Mouse (Mus musculus) left cerebral cortex, adult 2 months (tissue): Measurements from ENCODE around the gene Cerkl. TPM values are rescaled to one million over a fixed set of nuclear protein-coding genes. Genes with fewer than 3 reads are reported as not detected.

Experiments used
- DNase-seq, 2 experiments: peaks; one replicate each; pipeline ENCODE4 v3.0.0; 2021 to 2022; ENCODE audit warnings: low spot score in 2 of 2, mixed read lengths in 1 of 2; ENCODE audit errors: extremely low spot score in 1 of 2
- H3K27ac ChIP-seq: fragments of 200-600 bp; 2 replicates; pipeline ENCODE4 v1.8.1; 2022
- H3K4me3 ChIP-seq: fragments of 200-600 bp; 2 replicates; pipeline ENCODE4 v1.8.1; 2022
- CTCF ChIP-seq: fragments of 200-600 bp; IDR thresholded peaks from 2 replicates; pipeline ENCODE4 v1.8.1; 2022; ENCODE audit warnings: antibody characterized with exemption, mild to moderate bottlenecking, moderate library complexity
- intact Hi-C: fragments of 180-260 bp; cut with DNase I; formaldehyde crosslinking; loops from one replicate; pipeline ENCODE4 v1.15.1; 2025
- total RNA-seq, 2 experiments: library from RNA; stranded (reverse); gene quantifications; 2 replicates each; pipeline ENCODE4 v1.2.3; 2021

Cerkl gene
- total RNA-seq, 2 experiments from 2014 or later: 5.6 to 6.3 TPM

DNA sequence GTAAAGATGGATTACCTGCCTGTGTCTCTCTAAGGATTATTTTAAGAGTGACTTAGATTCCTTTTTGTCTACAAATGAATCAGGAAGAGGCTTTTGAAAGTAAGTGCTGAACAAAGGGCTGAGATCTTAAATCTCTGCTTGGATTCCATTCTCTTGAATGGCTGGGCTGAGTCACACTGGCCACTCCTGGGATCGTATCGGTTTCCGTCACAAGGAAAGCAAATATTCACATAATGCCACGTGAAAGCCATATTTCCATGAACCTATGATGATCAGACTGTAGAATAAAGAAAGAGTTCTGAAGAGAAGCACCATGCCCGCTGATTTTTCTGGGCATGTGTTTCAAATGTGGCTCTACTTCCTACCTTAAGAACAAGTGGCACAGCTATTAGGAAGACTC lies 57.8 kb downstream of the Cerkl start:
- intact Hi-C loops: no loop called here
- DNase-seq: no peak
- Histone ChIP-seq H3K27ac (no peak overlapping the region), H3K4me3 (no peak overlapping the region)
- TF ChIP-seq CTCF: no peak

DNA sequence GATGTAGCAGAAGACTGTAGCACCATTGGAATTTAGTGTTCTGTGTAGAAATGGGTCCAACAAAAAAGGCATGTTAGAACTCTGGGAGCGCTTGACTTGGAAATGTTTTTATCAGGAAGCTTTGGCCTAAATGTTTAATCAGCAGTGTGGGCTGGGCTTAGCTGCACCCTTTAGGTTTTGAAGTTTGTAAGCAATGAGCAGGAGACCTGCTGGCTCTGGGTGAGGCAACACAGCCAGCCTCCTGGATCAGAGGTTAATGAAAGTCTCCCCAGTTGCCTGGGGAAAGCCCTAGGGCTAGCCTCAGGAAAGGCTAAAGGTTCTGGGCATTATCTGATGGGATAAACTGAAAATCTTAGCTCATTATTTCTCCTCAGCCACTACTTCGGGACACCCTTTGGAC lies 58.2 kb downstream of the Cerkl start:
- intact Hi-C loops: no loop called here
- Histone ChIP-seq H3K4me3 (no peak overlapping the region), H3K27ac (no peak overlapping the region)
- no peak for DNase-seq
- TF ChIP-seq CTCF: no peak

DNA sequence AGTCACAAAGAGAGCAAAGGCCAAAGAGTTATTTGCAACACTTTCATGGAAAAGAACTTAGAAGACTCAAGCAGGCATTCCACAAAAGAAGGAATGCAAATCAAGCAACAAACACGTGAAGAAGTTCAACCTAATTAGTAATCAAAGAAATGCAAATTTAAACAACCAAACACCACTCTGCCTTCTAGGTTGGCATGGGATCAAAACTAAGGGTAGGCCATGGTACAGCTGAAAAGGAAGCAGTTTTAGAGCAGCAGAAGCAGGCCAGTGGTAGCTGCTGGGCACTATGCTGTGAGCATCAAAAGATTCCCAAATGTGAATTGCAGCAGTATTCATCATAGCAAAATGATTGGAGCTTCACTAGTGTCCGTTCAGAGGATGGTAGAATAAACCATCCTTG lies 59.5 kb downstream of the Cerkl start:
- H3K4me3 ChIP-seq: no peak overlapping the region
- H3K27ac ChIP-seq: no peak overlapping the region
- no peak for DNase-seq
- no peak for TF ChIP-seq CTCF
- intact Hi-C loops: no loop called here

DNA sequence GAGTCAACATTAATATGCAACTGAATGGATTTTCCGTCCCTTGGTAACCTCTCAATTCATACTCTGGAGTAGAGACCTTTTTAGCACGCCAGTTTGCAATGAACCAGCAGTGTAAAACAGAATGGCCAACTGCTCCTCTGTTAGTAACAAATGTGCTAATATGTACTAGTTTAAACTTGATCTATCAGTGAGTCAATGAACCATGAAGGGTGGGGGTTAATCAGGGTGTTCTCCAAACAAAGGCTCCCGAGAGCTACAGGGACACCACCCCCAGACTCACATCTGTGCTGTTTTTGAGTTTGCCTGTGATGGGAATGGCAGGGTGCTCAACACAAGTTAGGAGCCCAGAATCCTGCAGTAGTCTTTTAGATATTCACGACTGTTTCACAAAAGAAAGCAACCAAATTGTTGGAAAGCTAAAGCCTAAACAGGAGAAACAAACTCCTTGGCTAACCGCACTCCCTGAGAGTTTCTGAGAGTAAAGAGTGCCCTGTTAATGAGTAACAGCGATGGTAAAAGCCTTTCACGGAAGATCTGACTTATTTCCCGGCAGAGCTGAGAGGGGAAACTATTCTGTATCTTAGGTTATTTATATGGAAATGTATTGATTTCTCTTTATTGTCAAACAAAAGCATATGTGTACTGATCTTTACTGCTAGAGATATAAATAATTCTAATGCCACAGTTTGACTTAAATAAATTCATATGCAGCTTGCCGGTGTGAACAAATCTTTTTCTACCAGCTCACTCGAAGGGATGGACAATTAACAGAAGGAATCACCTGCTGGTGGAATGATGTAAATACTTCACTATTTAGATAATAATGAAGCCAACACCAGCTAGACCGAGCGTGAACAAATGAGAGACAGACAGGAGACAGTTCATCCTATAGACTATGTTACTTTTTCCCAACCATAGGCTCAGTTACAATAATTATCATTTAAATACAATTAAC lies 77.2 kb downstream of the Cerkl start:
- no peak for TF ChIP-seq CTCF
- intact Hi-C loops: loop anchor here (10.0 kb wide), 1 partner anchor 395 kb away; no protein-coding TSS in a partner anchor
- Histone ChIP-seq H3K27ac (no peak overlapping the region), H3K4me3 (no peak overlapping the region)
- DNase-seq: no peak

DNA sequence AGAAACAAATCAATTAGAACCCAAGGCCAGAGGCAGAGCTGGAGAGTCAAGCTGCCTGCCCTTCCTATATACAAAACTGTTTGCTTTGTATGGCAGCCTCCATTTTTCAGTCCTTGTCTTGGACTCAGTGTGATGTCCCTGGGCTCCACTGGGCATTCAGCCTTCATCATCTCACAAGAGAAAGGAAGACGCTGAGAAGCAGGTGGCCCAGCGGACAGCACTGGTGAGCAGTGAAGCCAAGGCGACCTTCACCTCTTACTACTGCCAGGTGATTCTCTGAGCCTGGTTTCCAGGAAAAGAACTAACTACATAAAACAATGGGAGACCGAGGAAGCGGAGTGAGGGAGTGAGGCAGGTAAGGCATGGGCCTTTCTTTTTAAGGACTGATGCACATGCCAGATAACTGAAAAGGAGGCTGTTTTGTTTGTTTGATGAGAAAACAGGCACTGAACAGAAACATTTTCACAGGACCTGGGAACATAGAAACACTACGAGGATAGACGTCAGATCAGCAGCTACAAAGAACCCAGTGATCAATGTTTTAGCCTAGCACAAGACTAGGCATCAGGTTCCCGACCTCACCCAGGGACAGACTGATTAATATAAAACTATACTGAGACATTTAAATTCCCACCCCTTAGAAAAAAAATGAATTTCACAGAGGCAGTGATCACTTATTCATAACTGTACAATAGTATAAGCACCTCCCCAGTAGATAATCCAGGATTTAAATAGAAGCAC lies 78.1 kb downstream of the Cerkl start:
- no peak for TF ChIP-seq CTCF
- H3K4me3 ChIP-seq: no peak overlapping the region
- intact Hi-C loops: loop anchor here (10.0 kb wide), 1 partner anchor 396 kb away; no protein-coding TSS in a partner anchor
- no peak overlapping the region for H3K27ac ChIP-seq
- DNase-seq: no peak

DNA sequence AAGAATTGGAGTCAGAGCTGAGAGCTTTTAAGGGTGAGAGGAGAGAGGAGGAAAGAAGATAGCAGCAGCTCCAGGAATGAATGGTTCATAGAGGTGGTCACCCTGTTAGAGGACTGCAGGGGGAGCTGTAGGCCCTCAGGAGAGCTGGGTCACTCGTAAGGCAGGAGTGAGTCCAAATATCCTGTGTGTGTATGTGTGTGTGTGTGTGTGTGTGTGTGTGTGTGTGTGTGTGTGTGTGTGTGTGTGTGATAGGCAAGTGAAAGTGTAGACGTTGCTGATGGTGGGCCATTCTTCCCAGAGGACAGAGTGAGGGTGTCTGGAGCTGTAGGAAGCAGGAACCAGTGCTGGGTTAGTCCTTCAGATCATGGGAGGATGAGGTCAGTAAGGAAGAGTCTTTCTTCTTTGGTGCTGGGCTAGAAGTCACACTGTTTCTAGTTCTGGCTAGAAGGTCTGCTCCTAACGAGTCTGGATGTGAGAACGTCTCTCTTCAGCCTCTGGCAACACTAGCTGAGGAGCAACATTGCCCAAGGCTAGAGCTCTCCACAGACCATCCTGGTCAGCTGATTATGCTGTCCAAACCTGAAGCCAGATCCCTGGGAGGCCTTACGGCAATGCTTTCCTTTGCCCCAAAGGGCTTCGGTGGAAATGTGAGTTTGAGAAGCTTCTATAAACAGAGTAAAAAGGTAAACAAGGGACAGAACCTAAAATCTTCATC lies 83.9 kb downstream of the Cerkl start:
- Histone ChIP-seq H3K4me3 (no peak overlapping the region), H3K27ac (no peak overlapping the region)
- DNase-seq: no peak
- peak; percentile 40 for TF ChIP-seq CTCF
- intact Hi-C loops: loop anchor here (10.0 kb wide), 1 partner anchor 402 kb away; no protein-coding TSS in a partner anchor

DNA sequence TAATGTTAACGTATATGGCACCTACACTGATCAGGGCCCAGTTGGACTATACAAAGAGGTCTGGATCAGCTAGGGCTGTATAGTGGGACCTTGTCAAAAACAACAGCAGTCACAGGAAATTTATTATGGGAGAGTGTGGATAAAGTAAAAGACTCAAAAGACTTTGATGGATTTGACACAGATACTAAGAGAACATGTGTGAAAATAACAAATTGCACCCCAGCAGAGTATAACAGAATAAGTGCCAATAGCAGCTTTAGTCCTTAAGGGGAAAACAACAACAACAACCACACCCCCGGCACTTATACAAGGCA lies 84.5 kb downstream of the Cerkl start:
- DNase-seq: no peak
- no peak overlapping the region for H3K27ac ChIP-seq
- intact Hi-C loops: loop anchor here (10.0 kb wide), 1 partner anchor 403 kb away; no protein-coding TSS in a partner anchor
- TF ChIP-seq CTCF: no peak
- no peak overlapping the region for H3K4me3 ChIP-seq

DNA sequence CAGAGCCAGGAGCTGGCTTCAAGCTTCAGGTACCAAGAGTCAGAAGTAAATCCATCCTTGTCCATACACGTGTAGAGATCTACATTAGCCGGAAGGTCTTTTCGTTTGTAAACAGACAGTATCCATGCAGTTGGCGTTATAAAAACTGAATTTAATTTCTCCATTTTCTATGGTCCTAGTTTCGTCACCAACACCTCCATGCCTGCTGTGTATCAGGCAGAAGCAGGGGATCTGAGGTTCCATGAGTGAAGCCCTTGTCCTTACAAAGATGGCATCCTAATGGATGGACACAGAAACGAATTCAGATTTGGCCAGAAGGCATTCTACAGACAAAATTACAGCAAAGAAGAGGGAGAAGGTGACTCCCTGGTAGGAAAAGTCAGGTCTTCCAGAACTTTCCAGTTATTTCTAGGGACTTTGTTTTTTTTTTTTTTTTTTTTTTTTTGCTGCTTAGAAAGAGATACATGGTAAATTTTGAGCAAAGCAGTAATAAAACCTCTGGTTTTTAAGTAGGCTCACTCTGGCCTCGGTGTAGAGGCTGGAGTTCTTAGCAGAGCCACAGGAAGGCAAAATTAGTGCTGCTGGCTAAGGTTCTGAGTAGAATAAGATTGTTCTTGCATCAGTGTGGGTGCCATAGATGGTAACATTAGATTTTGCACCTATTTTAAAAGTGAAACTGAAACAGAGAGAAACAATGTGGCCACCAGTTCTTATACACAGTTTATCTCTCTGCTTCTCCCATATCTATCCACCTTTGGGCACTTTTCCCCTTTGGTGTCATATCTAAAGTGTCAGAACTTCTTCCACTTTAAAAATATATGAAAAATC lies 85.0 kb downstream of the Cerkl start:
- H3K4me3 ChIP-seq: no peak overlapping the region
- intact Hi-C loops: loop anchor here (2.0 to 10.0 kb wide), 2 partner anchors 127 to 403 kb away; no protein-coding TSS in a partner anchor
- DNase-seq: no peak
- H3K27ac ChIP-seq: no peak overlapping the region
- no peak for TF ChIP-seq CTCF

DNA sequence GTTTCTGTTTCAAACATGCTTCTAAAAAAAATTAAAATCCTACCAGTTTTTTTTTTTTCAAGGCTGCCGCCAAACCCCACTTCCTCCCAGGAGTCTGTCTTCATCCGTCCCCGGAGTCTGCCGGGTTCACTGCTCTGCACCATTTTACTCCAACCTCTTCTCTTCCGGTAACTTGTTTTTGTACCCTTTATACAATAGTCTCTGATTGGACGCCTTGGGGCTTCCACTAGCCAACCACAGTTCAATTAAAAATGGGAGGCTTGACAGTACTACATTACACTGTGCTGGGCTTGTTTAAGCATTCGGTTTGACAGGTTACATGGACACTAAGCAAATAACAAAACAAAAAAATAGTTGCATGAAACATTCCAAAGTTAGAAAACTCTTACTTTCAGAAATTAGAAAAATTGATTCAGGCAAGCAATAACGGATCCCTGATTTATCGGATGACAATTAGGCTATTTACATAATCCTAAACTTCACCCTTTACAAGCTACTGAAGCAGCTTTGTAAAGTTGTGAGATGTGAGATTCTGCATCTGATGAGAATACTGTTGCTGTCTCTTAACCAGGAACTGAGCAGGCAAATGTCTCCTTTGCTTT lies 85.8 kb downstream of the Cerkl start:
- no peak for TF ChIP-seq CTCF
- no peak for DNase-seq
- intact Hi-C loops: loop anchor here (2.0 to 10.0 kb wide), 2 partner anchors 128 to 404 kb away; no protein-coding TSS in a partner anchor
- Histone ChIP-seq H3K27ac (no peak overlapping the region), H3K4me3 (peak overlapping the region; percentile 34)

DNA sequence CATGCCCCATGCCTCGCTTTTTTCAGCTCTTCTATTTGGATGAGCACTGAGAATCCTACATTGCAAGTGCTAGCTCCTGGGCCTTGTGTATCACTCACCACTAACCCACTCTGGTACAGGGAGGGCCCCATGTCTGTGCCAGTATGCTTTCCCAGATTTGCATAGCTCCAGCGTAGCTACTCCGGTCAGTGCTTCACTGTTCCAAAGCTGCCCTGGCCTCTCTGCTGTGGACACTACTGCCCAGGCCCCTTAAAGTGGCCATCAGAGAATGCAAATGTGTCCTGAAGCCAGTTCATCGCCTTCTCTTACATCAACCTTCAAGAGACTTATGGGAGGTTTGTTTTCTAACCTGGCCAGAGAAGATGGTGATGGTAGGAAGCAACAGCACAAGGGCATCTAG lies 86.7 kb downstream of the Cerkl start:
- Histone ChIP-seq H3K4me3 (no peak overlapping the region), H3K27ac (no peak overlapping the region)
- TF ChIP-seq CTCF: no peak
- no peak for DNase-seq
- intact Hi-C loops: loop anchor here (2.0 to 10.0 kb wide), 2 partner anchors 129 to 405 kb away; no protein-coding TSS in a partner anchor

DNA sequence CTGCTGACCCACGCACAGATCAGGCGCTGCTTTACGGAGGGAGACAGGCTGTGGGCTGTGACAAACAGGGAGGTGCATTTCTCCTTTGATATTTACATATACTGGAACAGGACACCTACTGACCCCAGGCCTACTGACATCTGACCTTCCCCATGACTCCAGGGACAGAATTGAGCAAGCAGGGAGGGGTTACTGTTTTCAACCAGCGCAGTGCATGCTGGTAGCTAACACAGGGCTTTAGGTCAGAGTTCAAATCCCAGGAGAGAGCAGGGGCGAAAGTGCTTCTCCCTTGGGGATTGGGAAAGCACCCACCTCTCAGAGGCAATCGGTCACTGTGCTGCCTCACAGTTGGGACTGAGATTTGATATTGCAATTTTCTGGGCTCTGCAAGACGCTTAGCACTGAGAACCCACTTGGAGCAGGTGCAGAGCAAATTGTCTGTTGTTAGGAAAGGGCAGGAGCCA lies 87.5 kb downstream of the Cerkl start:
- intact Hi-C loops: no loop called here
- no peak for DNase-seq
- H3K27ac ChIP-seq: no peak overlapping the region
- TF ChIP-seq CTCF: no peak
- no peak overlapping the region for H3K4me3 ChIP-seq
